Mouse (Mus musculus) liver, embryonic 14.5 days (tissue): Measurements from ENCODE around the gene Sh3pxd2b. TPM values are rescaled to one million over a fixed set of nuclear protein-coding genes. Genes with fewer than 3 reads are reported as not detected.
A peak's percentile ranks its signal among the peaks of the same experiment; 100 is the strongest.

Source experiments
- ATAC-seq: fragments of 200-750 bp; cut with Nextera tagmentation; 2 replicates; pipeline ENCODE4 v1.8.0; 2017; ENCODE audit warnings: moderate number of reproducible peaks, mild to moderate bottlenecking, moderate library complexity; ENCODE audit not compliant: insufficient read depth
- DNase-seq, 3 experiments: peaks; one replicate each; pipeline ENCODE4 v3.0.0-alpha.2; 2012 to 2013; ENCODE audit warnings: low read depth in 3 of 3, low spot score in 3 of 3
- H3K27ac ChIP-seq: fragments of 300-500 bp; sonication (generic); 2 replicates; pipeline ENCODE4 v1.5.1; 2014; ENCODE audit warnings: moderate library complexity, mild to moderate bottlenecking, control low read depth, inconsistent platforms
- H3K27me3 ChIP-seq: fragments of 300-500 bp; sonication (generic); 2 replicates; pipeline ENCODE4 v1.6.1; 2014; ENCODE audit warnings: mild to moderate bottlenecking, low read length, moderate library complexity; ENCODE audit not compliant: control insufficient read depth, insufficient read depth
- H3K36me3 ChIP-seq: fragments of 300-500 bp; sonication (generic); replicated peaks from 2 replicates; pipeline ENCODE4 v1.6.1; 2014; ENCODE audit warnings: low read depth; ENCODE audit not compliant: control insufficient read depth, insufficient read depth
- H3K4me1 ChIP-seq, 2 experiments: fragments of 200-500 bp in 1 of 2; fragments of 300-500 bp in 1 of 2; sonication (generic) in 1 of 2; replicated peaks; 2 replicates each; pipeline ENCODE4 v1.6.1; 2012 to 2014; ENCODE audit warnings: antibody characterized with exemption in 1 of 2, inconsistent platforms in 1 of 2, low read length in 1 of 2; ENCODE audit not compliant: control insufficient read depth in 2 of 2, insufficient read depth in 2 of 2
- H3K4me2 ChIP-seq: fragments of 300-500 bp; sonication (generic); 2 replicates; pipeline ENCODE4 v1.6.1; 2014; ENCODE audit warnings: low read depth, mild to moderate bottlenecking, control low read depth, moderate library complexity
- H3K4me3 ChIP-seq, 2 experiments: fragments of 200-500 bp in 1 of 2; fragments of 300-500 bp in 1 of 2; sonication (generic) in 1 of 2; 2 replicates each; pipeline ENCODE4 v1.5.1; 2012 to 2014; ENCODE audit warnings: low read depth in 2 of 2, low read length in 2 of 2, mild to moderate bottlenecking in 2 of 2, control low read depth in 1 of 2, inconsistent platforms in 1 of 2, moderate library complexity in 1 of 2; ENCODE audit not compliant: insufficient read depth in 1 of 2
- H3K9ac ChIP-seq: fragments of 300-500 bp; sonication (generic); replicated peaks from 2 replicates; pipeline ENCODE4 v1.6.1; 2014; ENCODE audit warnings: mild to moderate bottlenecking, control low read depth, moderate library complexity
- H3K9me3 ChIP-seq: fragments of 300-500 bp; sonication (generic); 2 replicates; pipeline ENCODE4 v1.6.1; 2016; ENCODE audit warnings: low read length, mixed read lengths; ENCODE audit not compliant: control insufficient read depth
- CTCF ChIP-seq: IDR thresholded peaks from 2 replicates; pipeline ENCODE4 v1.5.1; 2016; ENCODE audit warnings: antibody characterized with exemption, low read depth, control low read depth
- EP300 ChIP-seq: IDR thresholded peaks from 2 replicates; pipeline ENCODE4 v1.6.1; 2016; ENCODE audit warnings: antibody characterized with exemption, low read depth
- WGBS: fragments of 180-500 bp; shearing (Covaris S2); extraction: QIAGEN DNeasy Blood & Tissue Kit; methylation state at CpG from one replicate; pipeline ENCODE4 v1.1.7; 2014; ENCODE audit not compliant: insufficient replicate concordance; 5-methylcytosine and 5-hydroxymethylcytosine counted together
- polyA plus RNA-seq, 2 experiments: library from polyadenylated mRNA; depleted of rRNA in 1 of 2; stranded (reverse) in 1 of 2; unstranded in 1 of 2; fragments of >200 nt; fragmentation: Nextera tagmentation in 1 of 2; extraction: Ambion mirVana in 1 of 2; gene quantifications; 2 replicates each; pipeline versions ENCODE4 v1.2.1 to v1.2.3; 2012 to 2014

The Sh3pxd2b gene
- polyA plus RNA-seq, 2 experiments, result 0.83 to 0.89 TPM

DNA sequence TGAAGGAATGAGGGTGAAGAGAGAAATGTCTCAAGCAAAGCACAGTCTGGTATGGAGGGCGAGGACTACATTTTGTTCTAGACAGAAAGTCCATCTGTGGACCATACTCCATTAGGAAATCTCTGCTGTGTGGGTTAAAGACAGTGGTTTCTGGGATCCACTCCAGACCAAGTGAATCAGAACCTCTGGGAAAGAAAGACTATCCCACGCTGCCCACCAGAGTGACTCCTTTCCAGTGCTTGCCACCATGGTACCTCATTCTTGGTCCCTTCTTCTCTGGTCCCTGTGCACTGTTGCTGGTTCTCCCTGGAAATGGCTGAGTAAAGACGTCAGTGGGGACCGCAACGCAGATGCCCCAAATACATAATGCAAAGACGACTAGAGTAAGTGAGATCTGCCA is 103.7 kb downstream of the Sh3pxd2b start:
- WGBS, result 79% methylated on average over 6 of the region's 6 CpGs
- peaks cover 10% of the 10 kb centered on the region for H3K27me3 ChIP-seq
- DNase-seq (no peak), ATAC-seq (no peak)
- peaks cover 4 to 8% of the 10 kb centered on the region in 2 experiments; a peak in 3 of 4 replicates for H3K4me1 ChIP-seq
- no peak overlapping the region for H3K9ac ChIP-seq
- no peak overlapping the region for H3K27ac ChIP-seq
- no peaks in the 10 kb centered on the region for H3K9me3 ChIP-seq
- no peak overlapping the region for H3K4me2 ChIP-seq
- TF ChIP-seq CTCF, result no peak
- TF ChIP-seq EP300, result no peak
- H3K4me3 ChIP-seq, result no peak overlapping the region
- no peaks in the 10 kb centered on the region for H3K36me3 ChIP-seq

DNA sequence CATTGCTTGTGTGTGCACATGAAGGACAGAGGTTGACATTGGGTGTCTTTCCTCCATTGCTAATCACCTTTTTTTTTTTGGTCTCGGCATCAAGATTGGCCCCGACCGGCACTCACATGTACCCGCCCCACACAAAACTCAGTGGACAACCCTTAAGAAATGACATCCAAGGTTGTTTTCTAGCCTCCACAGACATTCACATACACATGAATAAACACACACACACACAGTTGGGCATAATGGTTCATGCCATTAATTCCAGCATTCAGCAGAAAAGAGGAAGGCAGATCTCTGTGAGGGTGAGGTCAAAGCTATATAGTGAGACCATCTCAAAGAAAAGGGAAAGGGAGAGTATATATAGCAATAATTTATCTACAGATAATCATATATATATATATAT is 105.1 kb downstream of the Sh3pxd2b start:
- no peak overlapping the region for H3K4me3 ChIP-seq
- peaks cover 13% of the 10 kb centered on the region for H3K27me3 ChIP-seq
- ATAC-seq (no peak), DNase-seq (no peak)
- no peak for TF ChIP-seq CTCF
- TF ChIP-seq EP300, result no peak
- no peak overlapping the region for H3K27ac ChIP-seq
- WGBS, result 73% methylated on average over 4 of the region's 4 CpGs
- no peaks in the 10 kb centered on the region for H3K9me3 ChIP-seq
- no peaks in the 10 kb centered on the region for H3K36me3 ChIP-seq
- no peak overlapping the region for H3K4me2 ChIP-seq
- H3K9ac ChIP-seq, result no peak overlapping the region
- H3K4me1 ChIP-seq, result peaks cover 4 to 8% of the 10 kb centered on the region in 2 experiments; a peak in 3 of 4 replicates

DNA sequence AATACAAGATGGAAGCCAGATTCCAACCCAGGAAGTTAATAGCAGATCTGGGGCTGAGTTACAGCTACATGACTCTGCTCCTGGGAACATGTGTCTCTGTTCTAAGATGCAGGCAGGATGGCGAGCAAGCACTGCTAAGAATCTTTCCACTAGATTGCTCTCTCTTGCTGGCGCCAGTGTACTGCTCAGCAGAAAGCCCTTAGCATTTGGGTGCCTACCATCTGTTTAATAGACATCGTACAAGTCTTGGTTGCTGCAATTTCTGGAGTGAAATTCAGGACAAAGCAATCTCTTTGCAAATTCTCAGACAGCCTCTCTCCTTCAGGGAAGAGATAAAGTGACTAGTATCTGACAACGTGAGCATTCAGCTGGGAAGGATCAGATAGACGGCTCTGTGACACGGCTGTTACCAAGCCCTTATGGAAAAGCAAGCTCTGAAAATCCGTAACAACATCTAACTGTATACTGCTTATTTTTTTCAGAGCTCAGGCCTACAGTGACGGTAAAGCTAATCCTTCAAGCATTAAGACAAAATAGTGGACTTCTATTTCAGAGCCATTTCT is 105.8 kb downstream of the Sh3pxd2b start:
- no peak overlapping the region for H3K4me2 ChIP-seq
- H3K4me1 ChIP-seq, result peaks cover 4 to 8% of the 10 kb centered on the region in 2 experiments; a peak in 3 of 4 replicates
- H3K36me3 ChIP-seq, result no peaks in the 10 kb centered on the region
- no peak for ATAC-seq
- DNase-seq, result no peak
- no peak overlapping the region for H3K9ac ChIP-seq
- H3K27ac ChIP-seq, result no peak overlapping the region
- no peak overlapping the region for H3K4me3 ChIP-seq
- H3K27me3 ChIP-seq, result peaks cover 13% of the 10 kb centered on the region
- no peaks in the 10 kb centered on the region for H3K9me3 ChIP-seq
- 62% methylated on average over 8 of the region's 8 CpGs for WGBS
- TF ChIP-seq CTCF, result no peak

DNA sequence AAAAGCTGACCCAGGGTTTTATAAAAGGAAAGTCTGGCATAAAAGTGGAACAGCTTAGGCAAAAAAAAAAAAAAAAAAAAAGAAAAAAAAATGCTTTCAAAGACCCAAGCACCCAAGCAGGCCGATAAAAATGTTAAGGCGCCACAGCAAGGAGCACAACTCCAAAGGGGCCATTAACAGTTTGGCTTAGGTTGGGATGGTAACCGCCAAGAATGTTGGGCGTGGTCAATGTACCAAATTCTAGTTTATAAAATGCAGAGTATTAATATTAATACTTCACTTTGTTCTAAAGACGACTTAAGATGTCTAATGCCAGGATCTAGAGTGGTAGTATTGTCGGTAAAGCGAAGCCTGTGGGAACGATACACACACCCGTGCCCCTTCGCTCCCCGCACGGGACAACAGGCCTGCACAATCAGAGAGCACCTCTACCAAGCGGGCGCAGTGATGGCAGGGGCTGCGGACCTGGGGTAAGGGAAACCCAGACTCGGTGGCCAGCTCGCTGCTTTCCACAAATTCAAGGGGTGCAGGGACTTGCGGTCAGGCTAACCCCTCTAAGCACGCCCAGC is 106.7 kb downstream of the Sh3pxd2b start:
- WGBS, result 4% methylated on average over 19 of the region's 19 CpGs
- ATAC-seq (peak; percentile 31), DNase-seq (no peak)
- H3K9me3 ChIP-seq, result no peaks in the 10 kb centered on the region
- H3K4me3 ChIP-seq, result peak overlapping the region; percentile 72 to 77
- peaks cover 4 to 8% of the 10 kb centered on the region in 2 experiments; a peak in 3 of 4 replicates for H3K4me1 ChIP-seq
- TF ChIP-seq CTCF (no peak), EP300 (no peak)
- no peaks in the 10 kb centered on the region for H3K36me3 ChIP-seq
- no peak overlapping the region for H3K27ac ChIP-seq
- peaks cover 13% of the 10 kb centered on the region for H3K27me3 ChIP-seq
- H3K4me2 ChIP-seq, result peak overlapping the region; percentile 96
- H3K9ac ChIP-seq, result peak overlapping the region; percentile 62

DNA sequence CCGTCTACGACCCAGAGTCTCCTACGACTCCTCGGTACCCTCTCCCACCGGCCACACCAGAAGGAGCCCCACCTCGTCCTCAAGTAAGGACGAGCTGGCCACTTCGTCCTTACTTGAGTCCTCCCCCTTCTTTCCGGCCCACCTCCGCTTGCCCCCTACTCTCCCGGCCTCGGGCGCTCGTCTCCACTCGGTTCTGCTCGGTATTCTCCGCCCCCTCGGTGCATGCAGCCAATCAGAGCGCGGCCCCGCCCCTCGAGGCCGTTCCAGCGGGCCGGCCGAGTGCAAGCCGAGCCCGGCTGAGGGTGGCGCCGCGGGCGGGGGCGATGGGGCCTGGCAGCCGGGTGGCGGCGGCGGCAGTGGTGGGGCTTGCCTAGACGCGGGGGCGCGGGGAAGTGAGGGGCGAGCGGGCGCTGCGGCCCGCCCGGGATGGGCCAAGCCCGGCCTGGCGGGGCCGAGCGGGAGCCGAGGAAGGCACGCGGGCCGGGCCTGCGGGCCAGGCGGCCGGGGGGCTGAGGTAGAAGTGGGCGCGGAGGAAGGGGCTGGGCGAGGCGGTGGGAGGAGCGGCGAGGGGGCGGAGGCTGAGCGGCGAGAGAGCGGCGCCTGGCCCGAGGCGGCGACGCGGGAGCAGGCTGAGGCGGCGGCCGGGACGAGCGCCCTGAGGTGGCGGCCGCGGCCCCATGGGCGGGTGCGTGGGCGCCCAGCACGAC is 107.3 kb downstream of the Sh3pxd2b start, which contains the start of gene Ubtd2:
Gene Ubtd2, plus strand, starts transcription at position 571 of the 707 bp plus-strand sequence.
- Histone ChIP-seq H3K9me3 (no peaks in the 10 kb centered on the region), H3K27ac (no peak within 1 kb of the TSS), H3K4me3 (peak within 1 kb of the TSS; percentile 72 to 77), H3K9ac (peak within 1 kb of the TSS; percentile 62), H3K27me3 (peaks cover 13% of the 10 kb centered on the region), H3K4me2 (peak within 1 kb of the TSS; percentile 96), H3K4me1 (peaks cover 4 to 8% of the 10 kb centered on the region in 2 experiments; a peak in 3 of 4 replicates), H3K36me3 (no peaks in the 10 kb centered on the region)
- ATAC-seq, result peak; percentile 95
- WGBS, result under 1% methylated on average over 85 of the region's 86 CpGs
- DNase-seq, result peak; percentile 81 to 83 (median 81)
- no peak for TF ChIP-seq EP300
- no peak for TF ChIP-seq CTCF
